Mouse (Mus musculus) urinary bladder, adult 2 months (tissue): ENCODE measurements around the gene Fxr1. TPM values are rescaled to one million over a fixed set of nuclear protein-coding genes. Genes with fewer than 3 reads are reported as not detected.
"Not testable (repeated sequence)": the region's sequence is repeated elsewhere in the genome, so short reads cannot be mapped to it uniquely, and the experiment has no call there.

ENCODE experiments used
- DNase-seq: peaks from one replicate; pipeline ENCODE4 v3.0.0; 2022; ENCODE audit warnings: low spot score
- polyA plus RNA-seq: library from polyadenylated mRNA; depleted of rRNA; stranded (reverse); fragments of >200 nt; gene quantifications from 2 replicates; pipeline ENCODE4 v1.2.3, GENCODE M21; 2012; rRNA removed

The Fxr1 gene
- 52.3 and 58.3 TPM in 2 replicates for polyA plus RNA-seq

DNA sequence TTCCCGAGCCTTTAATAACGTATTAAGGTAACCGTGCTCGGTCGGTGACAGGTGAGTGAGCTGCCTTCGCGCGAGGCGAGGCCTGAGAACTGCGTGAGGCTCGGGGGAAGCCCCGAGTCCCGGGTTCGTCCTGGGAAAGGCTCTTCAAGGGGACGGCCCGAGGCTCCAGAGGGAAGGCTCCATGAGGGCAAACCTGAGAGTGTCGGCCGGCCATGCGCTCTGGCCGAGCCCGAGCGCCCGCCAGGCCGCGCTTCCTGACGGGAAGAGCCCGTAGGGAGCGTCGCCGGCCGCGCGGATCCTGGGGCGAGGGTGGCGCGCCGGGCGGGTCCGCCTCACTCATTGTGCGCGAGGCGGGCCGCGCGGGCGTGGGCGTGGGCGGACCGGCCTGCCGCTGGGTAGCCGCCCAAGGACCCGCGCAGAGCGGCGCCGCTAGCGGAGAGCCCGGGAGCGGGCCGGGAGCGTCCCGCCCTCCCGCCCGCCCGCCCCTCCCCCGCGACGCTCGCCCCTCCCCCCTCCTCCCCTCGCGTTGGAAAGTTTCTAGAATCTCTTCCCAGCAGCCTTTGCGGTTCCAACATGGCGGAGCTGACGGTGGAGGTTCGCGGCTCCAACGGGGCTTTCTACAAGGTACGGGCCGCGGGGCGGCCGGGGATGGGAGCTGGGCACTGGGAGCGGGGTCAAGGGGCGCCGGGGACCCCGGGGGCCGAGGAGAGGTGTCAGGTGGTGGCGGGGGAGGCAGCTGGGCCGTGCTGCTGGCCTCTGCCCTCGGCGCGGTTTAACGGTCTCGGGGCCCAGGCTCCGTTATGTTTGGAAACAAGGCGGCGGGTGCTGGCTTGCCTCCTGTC, at the start of gene Fxr1:
TSS of gene Fxr1 (plus strand) at position 404 of the 842 bp plus-strand sequence.
- peak; percentile 77 for DNase-seq

DNA sequence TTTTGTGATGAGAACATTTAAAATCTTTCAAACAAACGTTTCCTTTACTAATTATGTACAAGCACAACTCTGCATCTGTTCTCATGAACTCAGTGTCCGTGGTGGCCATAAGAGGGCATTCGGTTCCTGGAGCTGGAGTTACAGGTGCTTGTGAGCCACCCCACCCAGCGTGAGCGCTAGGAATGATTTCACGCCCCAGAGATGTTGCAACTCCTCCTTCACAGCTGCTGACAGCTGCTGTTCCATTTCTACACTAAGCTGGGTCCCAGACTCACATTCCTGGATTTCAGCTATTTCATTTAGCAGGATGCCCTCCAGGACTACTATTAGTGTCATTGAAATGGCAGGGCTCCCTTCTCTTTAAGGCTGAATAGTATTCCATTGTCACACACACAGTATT, 40.3 kb upstream of the Fxr1 start:
- DNase-seq: no peak

DNA sequence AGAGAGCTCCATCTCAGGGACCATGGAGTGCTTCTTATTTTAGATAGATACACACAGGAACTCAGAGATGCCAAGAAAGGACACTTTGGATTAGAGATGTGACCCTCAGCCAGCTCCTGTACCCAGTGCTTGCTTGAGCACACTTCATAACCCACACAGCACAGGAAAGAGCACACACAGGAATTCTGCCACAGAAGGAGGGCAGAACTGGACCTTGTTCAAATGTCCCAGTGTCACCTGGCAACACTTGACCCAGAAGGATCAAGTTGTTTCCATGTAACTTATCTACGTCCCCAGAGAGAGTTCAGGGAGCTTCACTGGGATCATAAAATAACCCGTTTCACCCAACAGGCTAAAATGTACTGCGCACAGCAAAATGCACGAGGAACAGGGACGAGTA, 37.0 kb upstream of the Fxr1 start:
- no peak for DNase-seq

DNA sequence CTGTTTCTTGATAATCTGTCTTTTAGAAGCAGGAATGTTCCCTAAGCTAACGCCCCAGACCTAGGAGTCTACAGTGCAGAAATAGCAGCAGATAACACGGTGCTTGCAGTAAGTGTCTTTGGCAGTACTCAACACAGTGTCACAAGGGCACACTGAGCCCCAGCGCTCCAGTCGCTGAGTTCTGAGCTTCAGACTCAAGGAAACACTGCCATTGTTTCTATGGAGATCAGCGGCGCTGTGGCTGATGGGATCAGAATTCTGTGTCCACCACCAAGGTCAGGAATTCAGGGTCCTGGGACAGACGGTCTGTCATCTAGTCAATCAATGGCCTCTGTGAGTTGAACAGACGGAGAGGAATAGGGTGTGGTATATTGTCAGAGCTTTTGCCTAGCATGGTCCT, 30.4 kb upstream of the Fxr1 start:
- DNase-seq: no peak

DNA sequence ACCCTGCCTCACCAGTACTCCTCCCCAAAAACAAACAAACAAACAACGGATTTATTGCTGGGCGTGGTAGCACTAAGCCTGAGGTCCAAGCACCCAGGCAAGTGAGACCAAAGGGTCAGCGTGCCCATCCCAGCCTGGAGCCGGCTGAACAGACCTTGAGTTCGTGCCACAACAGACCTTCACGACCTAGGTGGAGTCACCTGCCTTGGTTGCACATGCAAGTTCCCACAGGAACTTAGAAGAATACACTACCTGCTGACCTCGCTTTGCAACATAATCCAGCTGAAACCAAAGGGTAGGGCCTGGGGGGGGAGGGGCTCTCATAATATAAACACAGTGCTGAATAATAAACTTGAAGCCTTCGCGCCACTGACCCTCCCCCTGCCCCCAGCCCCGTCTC, 29.3 kb upstream of the Fxr1 start:
- no peak for DNase-seq

GRCm38 (mm10) chr3:33990921-33991320, 28.8 kb upstream of the Fxr1 start:
- no peak for DNase-seq

- DNase-seq: no peak
Measured at GRCm38 (mm10) chr3:33993421-33994126, 26.2 kb upstream of the Fxr1 start.

DNA sequence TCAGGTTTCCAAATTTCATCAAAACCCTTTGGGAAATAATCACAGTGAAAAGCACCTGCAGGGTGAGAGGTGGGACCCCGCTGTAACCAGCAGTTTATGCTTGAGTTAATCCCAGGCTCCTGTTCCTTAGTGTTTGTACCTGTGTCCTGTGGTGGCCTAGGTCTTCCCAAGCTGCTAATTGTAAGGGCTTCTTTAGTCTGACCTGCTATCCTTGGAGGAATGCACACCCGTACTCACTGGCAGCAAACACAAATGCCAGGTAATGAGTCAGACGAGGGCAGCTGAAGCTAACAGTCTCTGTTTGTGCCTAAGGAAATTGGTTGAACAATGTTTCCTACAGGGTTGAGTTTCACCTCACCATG, 25.6 kb upstream of the Fxr1 start:
- no peak for DNase-seq

GRCm38 (mm10) chr3:34001691-34002090, 18.1 kb upstream of the Fxr1 start:
- not testable (repeated sequence) for DNase-seq

- no peak for DNase-seq
Measured at GRCm38 (mm10) chr3:34003860-34004259, 15.9 kb upstream of the Fxr1 start.

GRCm38 (mm10) chr3:34006301-34006700, 13.4 kb upstream of the Fxr1 start:
- no peak for DNase-seq

DNA sequence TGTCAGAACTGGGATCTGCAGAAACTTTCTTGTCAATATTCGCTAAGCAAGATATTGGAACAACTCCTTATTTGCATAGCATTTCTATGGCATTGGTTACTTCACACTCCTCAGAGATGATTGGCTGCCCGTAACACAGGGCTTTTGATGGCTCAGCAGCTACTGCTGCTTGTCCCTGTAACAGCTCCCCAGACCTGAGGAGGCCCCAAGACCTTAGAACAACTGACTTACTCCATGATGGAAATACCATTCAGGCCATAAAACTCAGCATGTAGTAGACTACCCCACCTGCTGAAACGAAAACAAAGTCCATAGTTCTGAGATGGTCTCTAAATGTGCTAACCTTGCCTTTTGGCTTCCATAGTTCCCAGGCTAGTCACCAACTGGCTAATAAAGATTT, 12.9 kb upstream of the Fxr1 start:
- DNase-seq: no peak

DNA sequence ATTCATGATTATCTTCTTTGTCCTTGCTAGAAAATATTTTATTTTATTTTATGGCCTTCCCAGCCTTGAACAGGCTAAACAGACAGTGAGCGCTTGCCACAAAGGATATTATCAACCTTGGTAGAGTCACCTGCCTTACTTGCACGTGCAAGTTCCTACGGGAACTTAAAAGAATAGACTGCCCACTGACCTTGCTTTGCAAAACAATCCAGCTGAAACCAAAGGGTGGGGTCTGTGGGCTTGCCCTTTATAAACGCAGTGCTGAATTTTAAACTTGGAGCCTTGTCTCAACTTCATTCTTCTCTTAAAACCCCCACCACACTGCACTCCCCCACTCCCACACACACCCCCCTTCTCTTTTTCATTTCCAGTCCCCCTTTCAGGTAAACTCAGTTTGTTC, 12.1 kb upstream of the Fxr1 start:
- no peak for DNase-seq

GRCm38 (mm10) chr3:34008191-34008590, 11.6 kb upstream of the Fxr1 start:
- DNase-seq: no peak

- no peak for DNase-seq
Measured at GRCm38 (mm10) chr3:34020382-34021258, 877 bp downstream of the Fxr1 start.

DNA sequence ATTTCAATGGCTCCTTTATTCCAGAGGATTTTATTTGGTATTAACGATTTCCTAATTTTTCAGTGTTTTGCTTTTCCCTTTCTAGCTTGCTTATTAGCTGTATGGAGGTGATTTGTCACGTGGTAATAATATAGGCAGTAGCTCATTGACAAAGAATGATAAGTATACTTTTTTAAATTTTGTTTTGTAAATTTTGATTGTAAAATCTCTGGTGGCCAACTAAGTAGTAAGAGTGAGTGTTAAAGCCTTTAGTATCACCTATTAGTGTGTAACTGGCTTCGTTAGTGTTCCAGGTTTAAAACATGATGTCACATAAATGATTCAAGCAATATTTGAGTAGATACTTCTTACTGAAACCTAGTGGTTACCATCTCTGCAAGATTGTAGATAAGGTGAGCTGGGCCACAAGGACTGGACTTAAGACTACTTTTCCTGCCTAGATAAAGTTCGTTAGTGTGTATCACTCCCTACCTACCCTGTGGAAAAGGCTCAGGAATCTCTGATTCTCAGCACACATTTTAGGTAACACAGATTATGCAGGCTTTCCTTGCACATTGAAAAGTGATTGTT, 1.6 kb downstream of the Fxr1 start:
- DNase-seq: no peak

GRCm38 (mm10) chr3:34028935-34029334, 9.2 kb downstream of the Fxr1 start:
- no peak for DNase-seq

DNA sequence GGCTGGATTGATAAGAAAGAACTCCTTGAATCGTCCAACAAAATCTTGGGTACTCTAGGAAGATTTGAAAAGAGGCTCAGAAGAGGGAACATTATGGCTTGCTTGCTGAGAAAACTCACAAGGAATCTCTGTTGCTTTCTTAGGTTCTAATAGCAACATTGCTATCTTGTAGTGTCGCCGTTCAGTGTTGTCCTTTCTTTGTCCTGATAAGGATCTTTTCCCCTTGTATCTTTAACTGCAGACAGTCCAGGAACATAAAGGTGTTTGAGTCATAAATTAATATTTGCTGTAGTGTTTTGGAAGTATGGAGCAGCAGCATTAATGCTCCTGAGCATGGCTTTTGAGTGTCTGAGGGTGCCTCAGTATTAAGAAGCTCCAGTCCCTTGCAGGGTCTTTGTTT, 10.9 kb downstream of the Fxr1 start:
- no peak for DNase-seq

- no peak for DNase-seq
Measured at GRCm38 (mm10) chr3:34033720-34034364, 14.1 kb downstream of the Fxr1 start.

DNA sequence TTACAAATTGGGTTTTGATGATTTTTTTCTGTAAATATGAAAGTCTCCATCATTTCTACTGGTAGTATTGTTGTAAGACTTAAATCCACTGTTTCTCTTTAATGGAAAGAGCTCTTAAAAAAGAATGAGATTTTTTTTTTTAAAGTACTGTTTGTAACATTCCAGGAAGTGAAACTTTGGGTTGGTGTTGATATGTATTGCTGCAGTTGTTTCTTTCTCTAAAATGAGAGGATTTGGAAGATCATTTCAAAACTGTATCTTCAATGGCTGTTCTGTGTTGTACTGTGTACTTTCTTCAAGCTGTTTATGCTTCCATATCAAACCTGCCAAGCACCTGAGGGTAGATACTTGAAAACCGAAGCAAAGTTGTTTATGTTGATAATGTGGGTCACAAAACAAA, 15.1 kb downstream of the Fxr1 start:
- no peak for DNase-seq

GRCm38 (mm10) chr3:34035706-34036105, 16.0 kb downstream of the Fxr1 start:
- DNase-seq: no peak
